In genomic region chr7:127104560-127105332, GRCm38 (mm10) we compare ENCODE assay signal across 8 mouse cellular contexts. TPM values are rescaled to one million over a fixed set of nuclear protein-coding genes. Genes with fewer than 3 reads are reported as not detected.
A peak's percentile ranks its signal among the peaks of the same experiment; 100 is the strongest.
DNase-seq lines count a peak whose midpoint lies in the region; ATAC-seq and TF ChIP-seq lines count a peak whose summit lies in the region.

No protein-coding gene starts in this region.

- H3K27ac ChIP-seq in forebrain, embryonic 16.5 days (ENCODE audit: low read length) = peak overlapping the region; percentile 58

- peak overlapping the region; percentile 36; the same call in 1 of the 2 replicates for H3K9ac ChIP-seq in forebrain, embryonic 16.5 days (replicated peaks; ENCODE audit: low read depth, low read length)

- H3K4me2 ChIP-seq in forebrain, embryonic 16.5 days (ENCODE audit: low read length) = peak overlapping the region; percentile 51

- H3K36me3 ChIP-seq in G1E (replicated peaks) = peaks cover 33% of the 10 kb centered on the region
- no peaks in the 10 kb centered on the region for H3K36me3 ChIP-seq in forebrain, embryonic 16.5 days (ENCODE audit: control insufficient read depth, insufficient read depth)

- TF ChIP-seq POLR2A in lung, adult 2 months (IDR thresholded peaks at IDR 0.05; ENCODE audit: borderline replicate concordance, extremely low read depth, low read depth, low read length) = no peak

- H3K4me3 ChIP-seq in G1E (ENCODE audit: low read depth, low read length) = no peak overlapping the region
- peak overlapping the region; percentile 27 for H3K4me3 ChIP-seq in forebrain, embryonic 16.5 days (replicated peaks; ENCODE audit: low read length)
- peak overlapping the region; percentile 6 for H3K4me3 ChIP-seq in lung, adult 2 months (replicated peaks; ENCODE audit: extremely low read depth, low read depth, low read length)

- H3K27me3 ChIP-seq in G1E (ENCODE audit: insufficient read depth, low read length) = peaks cover 2% of the 10 kb centered on the region; the same call in 1 of the 2 replicates
- H3K27me3 ChIP-seq in forebrain, embryonic 16.5 days (replicated peaks; ENCODE audit: control insufficient read depth, insufficient read depth, low read length) = no peaks in the 10 kb centered on the region

- DNase-seq in G1E (ENCODE audit: low spot score) = peak; percentile 75
- peak; percentile 90 for DNase-seq in cerebellum, adult 11-12 months
- DNase-seq in heart, postnatal 36 days = peak; percentile 77
- DNase-seq in layer of hippocampus, adult 18-20 months (ENCODE audit: low spot score in 2 of 2) = peak; percentile 71 to 89
- DNase-seq in lung, adult 2 months = peak; percentile 65
- DNase-seq in thymus, adult 18-20 months = peak; percentile 47 to 81

- no peaks in the 10 kb centered on the region for H3K9me3 ChIP-seq in G1E (replicated peaks)
- no peaks in the 10 kb centered on the region for H3K9me3 ChIP-seq in forebrain, embryonic 16.5 days (ENCODE audit: control insufficient read depth, low read length)

- peaks cover 32% of the 10 kb centered on the region for H3K4me1 ChIP-seq in G1E (ENCODE audit: insufficient read depth, low read depth, low read length)
- peaks cover 8% of the 10 kb centered on the region for H3K4me1 ChIP-seq in forebrain, embryonic 16.5 days (replicated peaks; ENCODE audit: control insufficient read depth, insufficient read depth, low read length)
- peaks cover 2% of the 10 kb centered on the region; the same call in 1 of the 2 replicates for H3K4me1 ChIP-seq in lung, adult 2 months (ENCODE audit: control insufficient read depth, insufficient read depth, low read length)

- TF ChIP-seq CTCF in G1E (IDR thresholded peaks at IDR 0.05; ENCODE audit: low read depth, low read length) = peak; percentile 58; the same call in 1 of the 2 replicates
- peak; percentile 40 for TF ChIP-seq CTCF in lung, adult 2 months (IDR thresholded peaks at IDR 0.05; ENCODE audit: insufficient read depth, low read length)

- intact Hi-C loops in heart, postnatal 36 days (cut with DNase I) = loop anchor here (2.0 kb wide), 4 partner anchors 118 to 282 kb away; partner anchors contain the start of genes 4930451I11Rik and Asphd1

- peak; percentile 45; the same call in 1 of the 2 replicates for ATAC-seq in G1E (ENCODE audit: extremely low read depth, insufficient number of reproducible peaks, low FRiP score, poor library complexity, severe bottlenecking)
- ATAC-seq in forebrain, embryonic 16.5 days = peak; percentile 78
- peak; percentile 83 for ATAC-seq in neutrophil, adult 5-6 weeks (ENCODE audit: extremely low read depth, insufficient number of reproducible peaks, low FRiP score, poor library complexity, severe bottlenecking)

- WGBS in forebrain, embryonic 16.5 days = 17% methylated on average over 17 of the region's 17 CpGs
- 16% methylated on average over 17 of the region's 17 CpGs for WGBS in lung, adult 2 months

RNA-seq across cellular contexts. Expression of gene AI467606, which starts 13.6 kb away (rescaled TPM):
- total RNA-seq in G1E (2014; fragmentation: Nextera tagmentation) (39.5 and 42.1 TPM in 2 replicates), G1E (2017) (42.2 and 50.8 TPM in 2 replicates)
- 134 and 143 TPM in 2 replicates for polyA plus RNA-seq in G1E (2012)
- polyA plus RNA-seq in forebrain, embryonic 16.5 days (2015; fragmentation: Nextera tagmentation; extraction: Ambion mirVana) = 1.5 and 1.9 TPM in 2 replicates
- total RNA-seq in heart, postnatal 36 days (2021) = 1 to 10 TPM; 1.6 to 1.9 TPM
- total RNA-seq in layer of hippocampus, adult 18-20 months (2021) = 1 to 10 TPM in 1 of 2 experiments, under 1 TPM in 1; 0.84 to 1.6 TPM
- 45.0 and 49.9 TPM in 2 replicates for polyA plus RNA-seq in lung, adult 2 months (2012; rRNA removed)
- 156 and 166 TPM in 2 replicates for total RNA-seq in neutrophil, adult 5-6 weeks (2017)

RNA-seq across cellular contexts. Expression of gene Qprt, which starts 17.3 kb away (rescaled TPM):
- total RNA-seq in G1E (2014; fragmentation: Nextera tagmentation) = 4.5 and 8.0 TPM in 2 replicates
- 2.0 and 3.7 TPM in 2 replicates for total RNA-seq in G1E (2017)
- polyA plus RNA-seq in G1E (2012) = 1.2 and 1.9 TPM in 2 replicates
- polyA plus RNA-seq in forebrain, embryonic 16.5 days (2015; fragmentation: Nextera tagmentation; extraction: Ambion mirVana) = 0.28 and 1.0 TPM in 2 replicates
- not detected for total RNA-seq in heart, postnatal 36 days (2021)
- total RNA-seq in layer of hippocampus, adult 18-20 months (2021) = under 1 TPM; 0.20 to 0.50 TPM
- polyA plus RNA-seq in lung, adult 2 months (2012; rRNA removed) = 0.57 and 0.93 TPM in 2 replicates
- 1.4 and 3.8 TPM in 2 replicates for total RNA-seq in neutrophil, adult 5-6 weeks (2017)

RNA-seq across cellular contexts. Expression of gene Zg16, which starts 17.6 kb away (rescaled TPM):
- total RNA-seq in G1E (2014; fragmentation: Nextera tagmentation) = 2.9 TPM in 1 of 2 replicates, not detected in the other
- total RNA-seq in G1E (2017) = 0.17 TPM in 1 of 2 replicates, not detected in the other
- polyA plus RNA-seq in G1E (2012) = not detected in 2 replicates
- polyA plus RNA-seq in forebrain, embryonic 16.5 days (2015; fragmentation: Nextera tagmentation; extraction: Ambion mirVana) = not detected in 2 replicates
- not detected for total RNA-seq in heart, postnatal 36 days (2021)
- not detected for total RNA-seq in layer of hippocampus, adult 18-20 months (2021)
- 0.37 and 19.0 TPM in 2 replicates for polyA plus RNA-seq in lung, adult 2 months (2012; rRNA removed)
- 2.1 TPM in 1 of 2 replicates, not detected in the other for total RNA-seq in neutrophil, adult 5-6 weeks (2017)

RNA-seq across cellular contexts. Expression of gene Spn, which starts 32.9 kb away (rescaled TPM):
- total RNA-seq in G1E (2014; fragmentation: Nextera tagmentation) (52.8 and 55.4 TPM in 2 replicates), G1E (2017) (251 and 278 TPM in 2 replicates)
- 81.4 and 90.2 TPM in 2 replicates for polyA plus RNA-seq in G1E (2012)
- polyA plus RNA-seq in forebrain, embryonic 16.5 days (2015; fragmentation: Nextera tagmentation; extraction: Ambion mirVana) = 0.09 TPM in 1 of 2 replicates, not detected in the other
- under 1 TPM; 0.76 to 0.92 TPM for total RNA-seq in heart, postnatal 36 days (2021)
- total RNA-seq in layer of hippocampus, adult 18-20 months (2021) = under 1 TPM; 0.25 to 0.30 TPM
- 11.8 and 13.2 TPM in 2 replicates for polyA plus RNA-seq in lung, adult 2 months (2012; rRNA removed)
- total RNA-seq in neutrophil, adult 5-6 weeks (2017) = 66.1 and 71.7 TPM in 2 replicates

Comparison
In these comparisons a context has a peak if more than half of its experiments do, and no peak if none do; other contexts are left out.
1. RNA of gene AI467606, which starts 13.6 kb away (total RNA-seq): 156 to 166 TPM in neutrophil, adult 5-6 weeks and 39.5 to 50.8 TPM in G1E; 1.6 to 1.9 TPM in heart, postnatal 36 days and 0.84 to 1.6 TPM in layer of hippocampus, adult 18-20 months; every median in the first group is over 10 times any median in the second.
2. Peak in every context shown above with its lines, with median percentiles within 50 percentile points of each other: ATAC-seq and DNase-seq.